Mouse (Mus musculus) inflammation-experienced regulatory T-cells, adult 16 weeks (primary cell): ENCODE results near the gene Lbx2. TPM values are rescaled to one million over a fixed set of nuclear protein-coding genes. Genes with fewer than 3 reads are reported as not detected.

ENCODE experiments used
- polyA plus RNA-seq: library from polyadenylated mRNA; unstranded; fragments of 100-300 nt; shearing (Covaris generic); gene quantifications from one replicate; pipeline ENCODE4 v1.2.1, GENCODE M21; 2017

Gene Lbx2
- not detected for polyA plus RNA-seq

GRCm38 (mm10) chr6:83086121-83087035 lies at the start of gene Lbx2:
Gene Lbx2 (plus strand): TSS chr6:83086367.

DNA sequence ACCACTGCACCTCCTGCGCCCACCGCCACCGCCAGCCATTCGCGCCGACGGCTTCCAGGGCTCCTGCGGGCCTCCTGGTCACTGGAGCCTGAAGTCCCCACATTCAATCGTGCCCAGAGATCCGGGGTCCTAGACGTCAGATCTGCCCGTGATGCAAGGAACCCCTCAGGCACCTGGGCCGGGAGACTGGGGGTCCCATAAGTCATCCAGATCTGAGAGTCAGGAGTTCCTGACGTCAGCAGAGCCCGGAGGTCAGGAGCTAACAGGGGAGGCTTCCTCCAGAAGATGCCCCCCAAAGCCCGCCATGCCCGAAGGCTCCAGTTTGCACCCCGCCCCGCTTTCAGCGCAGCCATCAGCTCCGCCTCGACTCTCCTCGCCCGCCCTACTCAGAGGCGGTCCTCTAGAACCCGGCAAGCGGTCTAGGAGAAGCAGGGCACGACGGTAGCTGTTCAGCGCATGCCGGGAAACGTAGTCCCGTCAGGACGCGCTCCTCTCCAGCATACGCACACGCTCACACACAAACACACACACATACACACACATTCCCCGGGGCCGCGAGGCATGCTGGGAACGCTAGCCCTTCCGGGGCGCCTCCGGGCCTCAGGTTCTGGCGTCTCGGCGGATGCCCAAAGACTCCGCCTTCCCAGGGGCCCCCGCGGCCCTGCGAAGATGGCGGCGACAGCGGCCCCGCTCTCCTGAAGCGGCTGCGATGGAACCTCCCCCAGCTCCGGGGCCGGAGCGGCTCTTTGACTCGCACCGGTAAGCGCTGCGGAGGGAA lies 31.9 kb upstream of the Lbx2 start, which contains the start of gene Aup1:
Aup1 (plus strand) TSS at position 448 of the 778 bp plus-strand sequence.

DNA sequence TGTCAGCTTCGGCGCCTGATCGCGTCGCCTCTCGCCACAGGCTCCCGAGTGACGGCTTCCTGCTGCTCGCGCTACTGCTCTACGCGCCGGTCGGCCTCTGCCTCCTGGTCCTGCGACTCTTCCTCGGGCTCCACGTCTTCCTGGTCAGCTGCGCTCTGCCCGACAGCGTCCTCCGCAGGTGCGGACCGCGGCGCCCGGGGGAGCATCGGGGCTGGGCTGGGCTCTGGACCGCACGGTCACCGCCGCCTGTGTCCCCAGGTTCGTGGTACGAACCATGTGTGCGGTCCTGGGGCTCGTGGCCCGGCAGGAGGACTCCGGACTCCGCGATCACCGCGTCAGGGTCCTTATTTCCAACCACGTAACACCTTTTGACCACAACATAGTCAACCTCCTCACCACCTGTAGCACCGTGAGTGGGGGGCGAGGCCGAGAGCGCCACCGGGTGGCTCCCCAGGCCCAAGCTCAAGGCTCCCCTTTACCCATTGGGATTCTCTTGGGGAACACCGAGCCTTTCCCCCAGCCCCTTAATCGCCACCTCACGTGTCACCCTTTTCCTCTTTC lies 31.2 kb upstream of the Lbx2 start, which contains the start of gene Htra2:
Htra2 (minus strand) TSS at position 403 of the 561 bp plus-strand sequence.

DNA sequence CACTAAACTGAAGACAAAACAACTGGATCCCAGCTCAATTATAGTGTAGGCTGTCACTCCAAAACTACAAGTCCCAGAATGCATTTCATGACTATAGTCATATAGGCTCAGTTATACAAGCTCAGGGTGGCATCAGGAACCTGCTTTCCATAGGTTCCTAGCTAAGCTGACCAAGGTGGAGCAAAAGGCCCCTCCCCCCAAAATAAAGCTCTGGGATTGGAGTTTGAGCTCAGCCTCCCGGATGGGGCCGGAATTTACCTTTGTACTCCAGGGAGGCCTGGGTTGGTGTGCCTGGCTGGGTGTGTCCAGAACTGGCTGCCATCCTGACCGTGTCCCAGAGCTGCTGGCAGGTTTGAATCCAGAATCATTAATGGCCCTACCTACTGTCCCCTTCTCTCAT lies 28.4 kb upstream of the Lbx2 start, which contains the start of gene Dqx1:
Dqx1 (plus strand) TSS at position 55 of the 400 bp plus-strand sequence.

DNA sequence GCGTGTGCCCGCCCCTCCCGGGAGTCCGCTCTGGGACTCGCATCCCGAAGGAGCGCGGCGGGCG lies 16.1 kb upstream of the Lbx2 start, which contains the start of gene Tlx2:
Tlx2 (minus strand) TSS at position 47 of the 64 bp plus-strand sequence.

DNA sequence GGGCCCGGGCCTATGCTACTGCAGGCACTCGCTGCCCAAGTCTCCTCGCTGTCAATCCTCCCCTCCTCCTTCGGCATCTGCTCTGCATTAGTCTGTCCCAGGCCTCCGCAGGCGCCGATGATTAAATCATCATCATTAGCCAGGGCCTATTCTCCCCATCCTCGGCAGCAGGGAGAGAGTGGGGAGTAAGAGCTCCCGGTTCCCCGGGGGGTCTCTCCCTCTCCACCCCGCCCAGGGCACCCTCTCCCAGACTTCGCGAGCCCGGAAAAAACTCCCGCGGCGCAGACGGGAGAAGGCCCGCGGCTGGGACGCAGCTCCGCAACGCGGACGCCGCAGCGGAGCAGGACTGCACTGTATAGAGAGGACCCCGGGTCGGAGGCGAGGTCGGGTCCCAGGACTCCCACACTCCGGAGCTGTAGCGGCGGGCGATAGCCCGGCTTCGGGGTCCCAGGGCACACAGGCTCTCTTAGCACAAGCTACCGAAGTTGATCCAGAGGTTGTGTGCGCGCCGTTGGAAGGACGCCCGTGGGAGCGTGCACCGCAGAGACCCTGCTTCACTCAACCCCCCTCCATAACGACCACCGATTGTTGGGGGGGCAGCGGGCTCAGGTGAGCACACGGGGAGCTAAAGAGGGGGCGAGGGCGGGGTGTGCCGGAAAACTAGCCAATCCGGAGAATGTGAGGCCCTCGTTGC lies 8.4 kb upstream of the Lbx2 start, which contains the start of gene Pcgf1:
Pcgf1 (plus strand) TSS at position 240 of the 694 bp plus-strand sequence.

GRCm38 (mm10) chr6:83101316-83101687 lies 15.1 kb downstream of the Lbx2 start, which contains the start of the genes Ccdc142 and Gm42688:
Gene Ccdc142 (plus strand): TSS chr6:83101601.
Gene Gm42688 (plus strand): TSS chr6:83101617.

GRCm38 (mm10) chr6:83108762-83109668 lies 22.8 kb downstream of the Lbx2 start, which contains the start of gene Mrpl53:
Gene Mrpl53 (plus strand): TSS chr6:83109040.

DNA sequence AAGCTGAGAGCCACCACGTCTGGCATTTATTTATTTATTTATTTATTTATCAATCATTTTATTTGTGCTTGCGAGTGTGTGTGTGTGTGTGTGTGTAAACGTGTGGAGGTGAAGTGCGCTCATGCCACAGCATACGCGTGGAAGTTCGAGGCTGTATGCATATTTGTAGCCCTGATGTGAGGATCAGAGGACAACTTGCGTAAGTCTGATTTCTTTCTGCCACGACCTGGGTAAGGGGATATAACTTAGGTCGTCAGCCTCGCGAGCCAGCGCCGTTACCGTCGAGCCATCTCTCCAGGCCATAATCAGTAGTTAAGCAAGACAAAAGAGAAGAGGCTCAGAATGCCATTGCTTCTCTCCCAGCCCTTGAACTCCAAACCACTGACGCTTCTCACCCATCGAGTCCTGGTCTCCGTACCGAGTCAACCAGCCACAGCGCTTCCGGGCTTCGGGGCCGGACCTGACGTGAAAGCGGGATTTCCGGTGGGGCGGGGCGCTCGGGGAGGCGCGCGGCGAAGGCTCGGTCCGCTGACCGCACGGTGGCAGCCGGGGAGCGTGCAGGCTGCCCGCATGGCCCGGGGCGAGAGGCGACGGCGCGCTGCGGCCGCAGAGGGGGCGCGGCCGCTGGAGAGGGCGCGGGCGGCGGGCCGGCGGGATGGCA lies 29.0 kb downstream of the Lbx2 start, which contains the start of gene Mogs:
Mogs (plus strand) TSS at position 486 of the 661 bp plus-strand sequence.

GRCm38 (mm10) chr6:83120930-83121862 lies 35.0 kb downstream of the Lbx2 start, which contains the start of gene Wbp1:
Gene Wbp1 (minus strand): TSS chr6:83121559.

DNA sequence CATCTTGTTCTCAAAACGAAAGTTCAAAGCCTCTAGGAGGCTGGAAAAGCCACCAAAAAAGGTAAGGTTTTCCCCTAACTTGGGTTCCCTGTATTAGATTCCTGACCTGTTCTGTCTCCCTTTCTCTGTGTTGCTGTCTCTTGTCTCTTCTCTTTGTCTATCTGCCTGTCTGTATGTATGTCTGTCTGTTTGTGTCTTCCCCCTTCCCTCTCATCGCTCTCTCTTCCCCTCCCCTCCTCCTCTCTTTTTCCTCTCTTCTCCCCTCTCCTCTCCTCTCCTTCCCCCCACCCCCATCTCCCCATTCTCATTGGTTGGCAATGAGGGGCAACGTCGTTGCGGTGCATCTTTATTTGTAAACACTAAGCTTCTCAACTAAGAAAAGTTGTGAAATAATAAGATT lies 39.2 kb downstream of the Lbx2 start, which contains the start of gene Ino80b:
Ino80b (minus strand) TSS at position 101 of the 400 bp plus-strand sequence.

DNA sequence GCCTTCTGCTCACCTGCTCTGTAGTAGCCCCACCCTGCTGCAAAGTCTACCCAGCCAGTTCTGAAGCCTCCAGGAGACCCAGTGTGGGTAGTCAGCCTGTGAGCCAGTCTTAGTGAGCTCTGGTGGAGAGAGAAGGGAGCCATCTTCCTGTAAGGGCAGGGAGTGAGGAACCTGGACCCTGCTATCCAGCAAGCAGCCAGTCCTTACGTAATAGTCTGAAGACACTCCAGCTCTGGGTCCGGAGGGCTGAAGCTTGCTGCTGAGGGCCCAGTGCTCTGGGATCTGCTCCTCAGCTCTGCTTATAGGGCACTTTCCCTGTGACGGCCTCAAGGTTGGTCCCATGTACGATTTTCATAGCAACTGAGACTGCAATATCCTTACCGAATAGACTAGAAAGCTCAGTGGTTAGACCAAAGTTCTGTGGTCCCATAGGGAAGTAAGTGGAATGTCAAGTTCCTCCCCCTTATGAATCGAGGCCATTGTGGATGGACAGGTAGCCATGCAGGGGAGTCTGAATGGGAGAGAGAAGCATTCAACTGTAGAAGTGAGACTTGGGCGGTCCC lies 48.9 kb downstream of the Lbx2 start, which contains the start of gene Rtkn:
Rtkn (plus strand) TSS at position 513 of the 563 bp plus-strand sequence.

Other genes starting within 250 kb of the Lbx2 start
- 5.4 TPM for gene Sema4f, start 146.6 kb upstream of the Lbx2 start, polyA plus RNA-seq
- gene M1ap, start 139.5 kb upstream of the Lbx2 start, polyA plus RNA-seq: 1.6 TPM
- gene Dok1, start 52.9 kb upstream of the Lbx2 start, polyA plus RNA-seq: 66.4 TPM
- 0.29 TPM for gene Loxl3, start 52.2 kb upstream of the Lbx2 start, polyA plus RNA-seq
- gene Aup1, start 31.8 kb upstream of the Lbx2 start, polyA plus RNA-seq: 590 TPM
- 84.3 TPM for gene Htra2, start 31.1 kb upstream of the Lbx2 start, polyA plus RNA-seq
- 6.1 TPM for gene Dqx1, start 28.5 kb upstream of the Lbx2 start, polyA plus RNA-seq
- gene Tlx2, start 16.1 kb upstream of the Lbx2 start, polyA plus RNA-seq: not detected
- gene Pcgf1, start 8.5 kb upstream of the Lbx2 start, polyA plus RNA-seq: 43.4 TPM
- gene Ccdc142, start 15.2 kb downstream of the Lbx2 start, polyA plus RNA-seq: 5.7 TPM
- gene Gm42688, start 15.2 kb downstream of the Lbx2 start, polyA plus RNA-seq: 9.1 TPM
- 62.5 TPM for gene Mrpl53, start 22.7 kb downstream of the Lbx2 start, polyA plus RNA-seq
- 3.6 TPM for gene Mogs, start 29.1 kb downstream of the Lbx2 start, polyA plus RNA-seq
- gene Wbp1, start 35.2 kb downstream of the Lbx2 start, polyA plus RNA-seq: 85.1 TPM
- 9.8 TPM for gene Ino80b, start 39.1 kb downstream of the Lbx2 start, polyA plus RNA-seq
- gene Rtkn, start 49.1 kb downstream of the Lbx2 start, polyA plus RNA-seq: 0.79 TPM
- gene Wdr54, start 70.0 kb downstream of the Lbx2 start, polyA plus RNA-seq: 0.87 TPM
- not detected for gene 1700003E16Rik, start 70.0 kb downstream of the Lbx2 start, polyA plus RNA-seq
- gene Dctn1, start 79.6 kb downstream of the Lbx2 start, polyA plus RNA-seq: 98.4 TPM
- 0.74 TPM for gene Slc4a5, start 133.5 kb downstream of the Lbx2 start, polyA plus RNA-seq
- 97.4 TPM for gene Mthfd2, start 239.5 kb downstream of the Lbx2 start, polyA plus RNA-seq
- gene Mob1a, start 239.6 kb downstream of the Lbx2 start, polyA plus RNA-seq: 144 TPM